Comparison of ENCODE assay signal across 12 mouse cellular contexts in the genomic region with DNA sequence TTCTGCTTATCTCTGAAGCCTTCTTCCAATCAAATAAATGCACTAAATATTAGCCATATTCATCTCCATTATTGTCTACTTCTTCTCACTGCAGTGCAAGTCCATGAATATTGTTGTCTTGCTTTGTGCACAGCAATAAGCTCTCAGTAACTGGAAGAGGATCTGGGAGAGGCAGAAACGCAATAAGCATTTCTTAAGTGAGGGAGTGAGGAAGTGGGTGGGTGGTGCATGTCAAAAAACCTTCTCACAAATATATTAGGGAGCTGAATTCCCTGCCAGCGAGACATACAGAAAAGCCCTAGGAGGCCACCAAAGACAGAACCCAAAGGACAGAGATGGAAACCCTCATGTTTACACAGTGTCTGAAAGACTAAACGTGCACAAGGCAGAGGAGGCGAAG.
"Had no signal": no experiment of that assay in that cellular context is flagged by ENCODE, and none has a peak within 500 bp of the region (broad histone marks: within the 10 kb centered on the region; RNA-seq: fewer than 3 reads in every experiment).

No protein-coding gene starts in this region.

- DNase-seq: forebrain, postnatal 0 days; gastrocnemius, postnatal 14 days; gastrocnemius, postnatal 36 days; heart, adult 11 months; heart, adult 2 months; heart, postnatal 14 days; heart, postnatal 36 days; kidney, adult 2 months; kidney, adult 9 months; kidney, postnatal 14 days; layer of hippocampus, adult 9-11 months; layer of hippocampus, postnatal 36 days had no signal
